Mouse (Mus musculus) small intestine, adult 2 months (tissue): Measurements from ENCODE around the gene Lhfpl2. TPM values are rescaled to one million over a fixed set of nuclear protein-coding genes. Genes with fewer than 3 reads are reported as not detected.

Source experiments
- H3K27ac ChIP-seq: fragments of 200-500 bp; 2 replicates; pipeline ENCODE4 v1.5.1; 2012; ENCODE audit warnings: low read depth, low read length, control low read depth, inconsistent platforms; ENCODE audit not compliant: insufficient read depth
- H3K27me3 ChIP-seq: fragments of 200-500 bp; 2 replicates; pipeline ENCODE4 v1.6.1; 2012; ENCODE audit warnings: mild to moderate bottlenecking, moderate library complexity, low read length, inconsistent platforms; ENCODE audit not compliant: control insufficient read depth, insufficient read depth
- H3K36me3 ChIP-seq: fragments of 200-500 bp; 2 replicates; pipeline ENCODE4 v1.6.1; 2012; ENCODE audit warnings: mild to moderate bottlenecking, low read length, control low read depth, inconsistent platforms; ENCODE audit not compliant: control insufficient read depth, insufficient read depth
- H3K4me1 ChIP-seq: fragments of 200-500 bp; 2 replicates; pipeline ENCODE4 v1.6.1; 2012; ENCODE audit warnings: low read length, inconsistent platforms, mixed read lengths; ENCODE audit not compliant: control insufficient read depth, insufficient read depth, insufficient read length
- H3K4me3 ChIP-seq: fragments of 200-500 bp; 2 replicates; pipeline ENCODE4 v1.5.1; 2012; ENCODE audit warnings: low read depth, mild to moderate bottlenecking, control low read depth, inconsistent platforms, low read length, moderate library complexity
- CTCF ChIP-seq: fragments of 200-500 bp; IDR thresholded peaks from 2 replicates; pipeline ENCODE4 v1.5.1; 2012; ENCODE audit warnings: low read depth, mild to moderate bottlenecking, control low read depth, inconsistent platforms, low read length, moderate library complexity, mixed read lengths; ENCODE audit not compliant: insufficient replicate concordance, insufficient read length; ENCODE audit errors: extremely low read depth
- POLR2A ChIP-seq: fragments of 200-500 bp; IDR thresholded peaks from 2 replicates; pipeline ENCODE4 v1.6.1; 2012; ENCODE audit warnings: low read depth, mild to moderate bottlenecking, control low read depth, inconsistent platforms, low read length, moderate library complexity
- WGBS: fragments of 180-500 bp; shearing (Covaris S2); methylation state at CpG from one replicate; pipeline ENCODE4 v1.1.7; 2018; 5-methylcytosine and 5-hydroxymethylcytosine counted together
- polyA plus RNA-seq: library from polyadenylated mRNA; depleted of rRNA; stranded (reverse); fragments of >200 nt; gene quantifications from 2 replicates; pipeline ENCODE4 v1.2.3, GENCODE M21; 2012

Gene Lhfpl2
- polyA plus RNA-seq, 1 experiment: 71.0 TPM

- Histone ChIP-seq H3K4me1 (peaks cover 14% of the 10 kb centered on the region), H3K36me3 (no peaks in the 10 kb centered on the region), H3K27me3 (no peaks in the 10 kb centered on the region), H3K27ac (no peak overlapping the region), H3K4me3 (no peak overlapping the region)
- TF ChIP-seq POLR2A (no peak), CTCF (no peak)
- 89% methylated on average over 15 of the region's 15 CpGs for WGBS
Observed at GRCm38 (mm10) chr13:94172533-94173310, 115.1 kb downstream of the Lhfpl2 start.

- 2% methylated on average over 55 of the region's 55 CpGs for WGBS
- Histone ChIP-seq H3K27ac (0 out of 2 replicates have a peak overlapping the region, but pooled peaks have one; percentile 0), H3K4me3 (peak overlapping the region; percentile 75), H3K27me3 (no peaks in the 10 kb centered on the region), H3K36me3 (no peaks in the 10 kb centered on the region), H3K4me1 (peaks cover 14% of the 10 kb centered on the region)
- TF ChIP-seq CTCF (no peak), POLR2A (peak; percentile 84; the same call in 1 of the 2 replicates)
Observed at GRCm38 (mm10) chr13:94173633-94174576, 116.3 kb downstream of the Lhfpl2 start.

GRCm38 (mm10) chr13:94174577-94175279 is 117.1 kb downstream of the Lhfpl2 start:
- WGBS: 32% methylated on average over 16 of the region's 16 CpGs
- Histone ChIP-seq H3K4me1 (peaks cover 14% of the 10 kb centered on the region), H3K36me3 (peaks cover 2% of the 10 kb centered on the region; the same call in 1 of the 2 replicates), H3K27ac (0 out of 2 replicates have a peak overlapping the region, but pooled peaks have one; percentile 7), H3K4me3 (peak overlapping the region; percentile 75), H3K27me3 (no peaks in the 10 kb centered on the region)
- TF ChIP-seq POLR2A (no peak; the same call in 1 of the 2 replicates), CTCF (no peak)

GRCm38 (mm10) chr13:94175379-94176050 is 117.9 kb downstream of the Lhfpl2 start:
- WGBS: 85% methylated on average over 6 of the region's 6 CpGs
- TF ChIP-seq CTCF (no peak), POLR2A (no peak)
- no peaks in the 10 kb centered on the region for H3K27me3 ChIP-seq
- H3K36me3 ChIP-seq: peaks cover 3% of the 10 kb centered on the region; the same call in 1 of the 2 replicates
- H3K27ac ChIP-seq: no peak overlapping the region
- peak overlapping the region; percentile 75 for H3K4me3 ChIP-seq
- peaks cover 15% of the 10 kb centered on the region for H3K4me1 ChIP-seq

GRCm38 (mm10) chr13:94177148-94177547 is 119.6 kb downstream of the Lhfpl2 start:
- Histone ChIP-seq H3K4me3 (peak overlapping the region; percentile 26), H3K36me3 (peaks cover 3% of the 10 kb centered on the region; the same call in 1 of the 2 replicates), H3K27ac (no peak overlapping the region), H3K4me1 (peaks cover 13% of the 10 kb centered on the region), H3K27me3 (no peaks in the 10 kb centered on the region)
- peak; percentile 44; the same call in 1 of the 2 replicates for TF ChIP-seq CTCF
- no peak for TF ChIP-seq POLR2A
- 64% methylated on average over 7 of the region's 7 CpGs for WGBS

GRCm38 (mm10) chr13:94178401-94179040 is 120.9 kb downstream of the Lhfpl2 start:
- WGBS: 80% methylated on average over 11 of the region's 11 CpGs
- Histone ChIP-seq H3K27ac (no peak overlapping the region), H3K27me3 (no peaks in the 10 kb centered on the region), H3K4me1 (peaks cover 20% of the 10 kb centered on the region), H3K36me3 (peaks cover 3% of the 10 kb centered on the region; the same call in 1 of the 2 replicates), H3K4me3 (no peak overlapping the region)
- TF ChIP-seq CTCF (no peak), POLR2A (no peak)
